Comparison of ENCODE assay signal across 8 mouse cellular contexts in the genomic region with DNA sequence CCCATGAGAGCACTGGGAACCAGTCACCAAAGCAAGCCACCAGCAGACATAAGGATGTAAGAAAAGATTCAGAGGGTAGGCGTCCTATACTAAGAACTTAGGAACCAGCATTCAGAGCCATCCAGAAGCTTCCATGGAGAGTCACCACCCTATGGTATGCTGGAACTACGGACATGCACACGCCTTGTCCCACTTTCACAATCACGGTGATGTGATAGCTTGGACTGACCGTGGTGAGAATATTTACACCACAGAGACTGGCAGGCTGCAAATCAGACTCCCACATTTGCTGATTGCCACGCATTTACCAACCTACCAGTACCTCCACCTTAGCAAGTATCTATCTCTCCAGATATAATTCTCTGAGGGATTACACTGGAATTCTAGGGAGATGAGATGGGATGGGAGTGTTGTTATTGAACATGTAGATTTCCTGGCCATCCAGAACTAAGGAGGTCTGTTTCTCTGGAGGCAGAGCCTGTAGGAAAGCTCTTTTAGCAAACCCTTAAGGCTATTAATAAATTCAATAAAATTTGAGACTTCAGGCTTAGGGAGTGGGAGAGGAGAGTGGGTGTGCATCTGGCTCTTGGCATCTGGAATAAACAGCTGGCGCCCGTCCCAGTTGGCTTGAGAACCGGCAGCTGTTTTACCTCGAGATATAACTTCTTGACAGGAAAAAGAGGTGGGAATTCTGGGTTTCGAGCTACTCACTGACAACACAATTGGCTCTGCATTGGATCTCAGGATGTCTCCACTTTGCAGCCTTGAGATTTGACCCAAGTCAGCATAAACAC.
DNase-seq lines count a peak whose midpoint lies in the region.

No protein-coding gene starts in this region.

- intact Hi-C loops in gastrocnemius, postnatal 36 days (cut with DNase I): no loop called here

- DNase-seq in adrenal gland, postnatal 36 days: peak; percentile 73 to 79
- DNase-seq in gastrocnemius, postnatal 36 days: peak; percentile 61 to 75
- peak; percentile 67 for DNase-seq in kidney, adult 9 months
- peak; percentile 75 for DNase-seq in ovary, adult 18-20 months (ENCODE audit: low spot score)
- DNase-seq in left cerebral cortex, adult 11 months (ENCODE audit: low spot score): no peak
- no peak for DNase-seq in thymus, postnatal 14 days
- no peak for DNase-seq in cerebellum, adult 11 months
- DNase-seq in layer of hippocampus, adult 18-20 months (ENCODE audit: low spot score in 2 of 2): no peak

Comparison
In these comparisons a context has a peak if more than half of its experiments do, and no peak if none do; other contexts are left out.
1. DNase-seq: peak in adrenal gland, postnatal 36 days (2 of 2), gastrocnemius, postnatal 36 days (2 of 2), kidney, adult 9 months (single experiment) and ovary, adult 18-20 months (single experiment); none in left cerebral cortex, adult 11 months (single experiment), thymus, postnatal 14 days (single experiment), cerebellum, adult 11 months (single experiment) and layer of hippocampus, adult 18-20 months (0 of 2).